Mouse (Mus musculus) T-helper 2 cell (primary cell): ENCODE measurements around the gene Tmem108.

Experiments used
- in situ Hi-C: fragments of 300-600 bp; cut with MboI, MseI; formaldehyde crosslinking; loops from one replicate; pipeline ENCODE4 v1.15.1; 2025; ENCODE audit warnings: high pct_unique_total_duplicates

The Tmem108 gene

GRCm38 (mm10) chr9:103503586-103504298 is 257.9 kb downstream of the Tmem108 start:
- in situ Hi-C loops: no loop called here

DNA sequence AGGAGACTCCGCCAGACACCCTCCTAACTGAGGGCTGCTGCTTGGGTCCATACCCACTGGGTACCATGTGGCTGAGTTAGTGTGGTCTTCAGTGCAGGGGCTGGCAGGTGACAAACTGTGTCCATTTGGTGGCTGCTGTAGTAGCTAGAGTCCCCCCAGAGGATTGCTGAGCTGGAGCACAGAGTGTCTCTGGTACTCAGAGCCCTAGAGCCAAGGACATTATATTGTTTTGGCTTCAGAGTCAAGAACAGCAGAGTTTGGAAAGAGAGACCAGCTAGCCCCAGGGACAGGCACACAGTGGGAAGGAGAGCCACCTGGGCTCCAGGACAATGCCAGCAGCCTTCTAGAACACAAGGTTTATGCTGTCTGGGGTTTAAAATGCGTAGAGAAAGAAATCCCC is 259.0 kb downstream of the Tmem108 start:
- in situ Hi-C loops: no loop called here

- in situ Hi-C loops: no loop called here
Measured at GRCm38 (mm10) chr9:103501861-103502364, 259.7 kb downstream of the Tmem108 start.

GRCm38 (mm10) chr9:103499366-103499765 is 262.3 kb downstream of the Tmem108 start:
- in situ Hi-C loops: loop anchor here (10.0 kb wide), 1 partner anchor 105 kb away; no protein-coding TSS in a partner anchor

GRCm38 (mm10) chr9:103498699-103499098 is 262.9 kb downstream of the Tmem108 start:
- in situ Hi-C loops: loop anchor here (10.0 kb wide), 1 partner anchor 106 kb away; no protein-coding TSS in a partner anchor

- in situ Hi-C loops: loop anchor here (10.0 kb wide), 1 partner anchor 109 kb away; no protein-coding TSS in a partner anchor
Measured at GRCm38 (mm10) chr9:103495391-103495790, 266.2 kb downstream of the Tmem108 start.

- in situ Hi-C loops: loop anchor here (5.0 to 10.0 kb wide), 2 partner anchors 110 to 258 kb away; no protein-coding TSS in a partner anchor
Measured at GRCm38 (mm10) chr9:103494346-103495020, 267.2 kb downstream of the Tmem108 start.

DNA sequence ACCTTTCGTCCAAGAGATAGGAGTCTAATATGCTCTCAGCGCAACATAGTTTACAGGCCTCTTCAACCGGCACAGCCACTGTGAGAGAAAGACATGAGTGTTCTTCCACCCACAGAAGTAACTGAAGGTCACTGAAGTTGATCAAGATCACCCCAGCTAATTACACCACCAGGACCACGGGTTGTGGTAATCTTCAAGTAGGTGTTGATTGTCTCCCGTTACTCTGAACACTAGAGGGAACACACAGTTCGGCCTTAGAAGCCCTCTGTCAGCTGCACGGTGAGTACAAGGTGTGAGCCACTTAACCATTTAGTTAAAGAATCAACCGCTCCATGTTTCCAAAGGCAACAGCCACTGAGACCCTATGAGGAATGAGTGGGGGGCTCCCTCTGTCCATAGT is 269.7 kb downstream of the Tmem108 start:
- in situ Hi-C loops: loop anchor here (5.0 to 10.0 kb wide), 2 partner anchors 113 to 260 kb away; no protein-coding TSS in a partner anchor

- in situ Hi-C loops: loop anchor here (5.0 to 10.0 kb wide), 2 partner anchors 114 to 262 kb away; no protein-coding TSS in a partner anchor
Measured at GRCm38 (mm10) chr9:103490439-103490838, 271.2 kb downstream of the Tmem108 start.

DNA sequence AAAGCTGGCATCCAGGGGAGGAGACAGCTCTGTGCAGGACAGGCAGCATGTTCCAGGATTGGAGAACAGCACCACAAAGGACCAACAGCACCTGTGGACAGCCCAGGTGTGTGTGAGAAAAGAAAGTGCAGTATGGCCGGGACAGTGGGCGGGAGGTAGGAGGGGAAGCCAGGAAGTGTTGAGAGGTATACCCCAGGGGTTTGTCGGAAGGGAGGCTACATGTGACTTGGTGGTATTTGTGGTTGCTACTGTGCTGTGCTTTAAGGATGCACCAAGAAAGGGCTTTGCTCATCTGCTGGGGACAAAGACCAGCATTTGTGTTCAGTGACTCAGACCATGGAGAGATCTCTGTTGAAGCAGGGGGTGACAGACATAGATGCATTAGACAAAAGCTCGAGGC is 271.8 kb downstream of the Tmem108 start:
- in situ Hi-C loops: loop anchor here (5.0 to 10.0 kb wide), 4 partner anchors 43 to 505 kb away; no protein-coding TSS in a partner anchor

GRCm38 (mm10) chr9:103489096-103489495 is 272.5 kb downstream of the Tmem108 start:
- in situ Hi-C loops: loop anchor here (5.0 to 10.0 kb wide), 2 partner anchors 42 to 506 kb away; no protein-coding TSS in a partner anchor

- in situ Hi-C loops: loop anchor here (5.0 to 10.0 kb wide), 2 partner anchors 39 to 509 kb away; no protein-coding TSS in a partner anchor
Measured at GRCm38 (mm10) chr9:103486262-103486661, 275.4 kb downstream of the Tmem108 start.

GRCm38 (mm10) chr9:103485606-103486005 is 276.0 kb downstream of the Tmem108 start:
- in situ Hi-C loops: loop anchor here (5.0 to 10.0 kb wide), 2 partner anchors 38 to 509 kb away; no protein-coding TSS in a partner anchor

- in situ Hi-C loops: loop anchor here (10.0 kb wide), 1 partner anchor 514 kb away; no protein-coding TSS in a partner anchor
Measured at GRCm38 (mm10) chr9:103480603-103481220, 280.9 kb downstream of the Tmem108 start.

- in situ Hi-C loops: loop anchor here (10.0 kb wide), 1 partner anchor 515 kb away; no protein-coding TSS in a partner anchor
Measured at GRCm38 (mm10) chr9:103480044-103480576, 281.5 kb downstream of the Tmem108 start, which contains the start of gene Bfsp2. Bfsp2 (minus strand) TSS chr9:103480420.

GRCm38 (mm10) chr9:103475414-103475813 is 286.2 kb downstream of the Tmem108 start:
- in situ Hi-C loops: no loop called here

DNA sequence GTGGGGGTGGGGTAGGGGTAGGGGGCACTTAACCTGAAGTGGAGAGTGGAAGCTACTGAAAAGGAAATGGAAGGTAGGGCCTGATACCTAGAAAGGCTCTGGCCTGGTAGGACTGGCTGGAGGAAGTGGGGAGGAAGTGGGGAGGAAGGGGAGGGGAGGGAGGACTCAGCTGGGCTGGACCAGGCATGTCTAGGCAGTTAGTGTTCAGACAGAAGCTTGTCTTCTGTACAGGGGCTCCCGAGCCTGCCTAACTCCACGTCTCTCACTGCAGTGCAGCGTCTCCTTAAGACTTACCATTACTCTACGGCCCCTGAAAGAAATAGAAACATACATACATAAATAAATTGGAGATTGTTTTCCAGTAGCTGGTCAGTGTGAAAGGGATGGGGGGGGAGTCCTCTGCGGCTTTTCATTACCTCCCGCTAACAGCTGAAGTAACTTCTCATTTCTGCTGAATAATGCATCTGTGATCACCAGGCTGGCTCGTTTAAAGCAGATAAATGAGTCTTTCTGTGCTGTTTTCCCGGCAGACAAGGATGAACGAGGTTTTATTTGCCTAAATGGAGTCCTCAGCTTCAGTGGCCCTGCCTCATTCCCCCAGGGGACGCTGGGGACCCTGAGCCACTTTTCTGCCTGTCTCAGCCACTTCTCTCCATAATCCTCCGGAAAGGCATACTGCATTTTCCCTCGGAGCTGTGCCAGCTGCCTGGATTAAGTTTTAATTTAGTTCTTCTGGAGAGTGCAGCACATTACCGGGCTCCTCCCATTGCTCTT is 287.5 kb downstream of the Tmem108 start:
- in situ Hi-C loops: no loop called here

DNA sequence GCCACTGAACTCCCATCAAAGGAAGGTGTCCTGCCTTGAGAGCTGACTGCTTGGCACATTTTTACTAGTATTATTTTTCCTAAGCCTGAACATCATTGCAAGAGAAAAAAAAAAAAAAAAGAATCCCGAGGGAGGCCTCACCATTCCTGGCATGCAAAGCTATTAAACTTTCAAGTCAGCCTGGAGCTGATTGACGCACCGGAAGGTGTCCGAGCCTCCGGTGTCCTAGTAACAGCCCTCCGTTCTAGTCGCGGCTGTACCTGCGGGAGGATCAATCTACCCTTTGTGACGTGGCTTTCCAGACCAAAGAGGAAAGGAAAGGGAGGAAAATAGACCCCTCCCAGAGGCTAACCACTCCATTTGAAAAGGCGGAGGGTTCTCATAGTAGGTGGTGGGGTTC is 289.9 kb downstream of the Tmem108 start:
- in situ Hi-C loops: no loop called here

GRCm38 (mm10) chr9:103469516-103469915 is 292.1 kb downstream of the Tmem108 start:
- in situ Hi-C loops: no loop called here

GRCm38 (mm10) chr9:103468911-103469310 is 292.7 kb downstream of the Tmem108 start:
- in situ Hi-C loops: no loop called here
